Mouse (Mus musculus) bone marrow macrophage, adult 2 months (primary cell): ENCODE data around the gene Tarbp1.

Source experiments
- CTCF ChIP-seq: IDR thresholded peaks from 2 replicates; pipeline ENCODE4 v1.5.1; 2012; ENCODE audit warnings: low read depth, mild to moderate bottlenecking, low read length, moderate library complexity
- POLR2A ChIP-seq: IDR thresholded peaks from 2 replicates; pipeline ENCODE4 v1.6.1; 2012; ENCODE audit warnings: mild to moderate bottlenecking, low read depth, low read length, borderline replicate concordance

DNA sequence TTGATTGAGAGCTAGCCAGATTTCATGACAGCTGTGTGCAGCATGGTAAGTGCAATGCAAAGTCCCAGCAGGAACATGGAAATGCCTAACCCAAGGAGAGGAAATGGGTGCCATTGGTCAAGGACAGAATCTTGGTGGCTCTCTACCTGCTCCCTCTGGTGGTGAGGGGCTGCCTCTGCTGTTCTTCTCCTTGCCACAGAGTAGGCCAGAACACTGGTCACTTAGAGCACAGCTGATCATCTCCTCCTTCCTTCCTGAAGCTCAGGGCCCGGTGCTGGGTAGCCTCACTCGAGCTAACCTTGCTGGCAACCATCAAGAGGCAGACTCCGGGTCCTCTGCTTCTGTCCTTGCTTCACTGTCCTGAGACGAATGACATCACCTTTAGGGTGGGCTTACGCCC lies 92.1 kb downstream of the Tarbp1 start:
- TF ChIP-seq CTCF: no peak
- TF ChIP-seq POLR2A: no peak
